Mouse (Mus musculus): ENCODE data around the gene Dppa5a.
"Not testable (repeated sequence)": the region's sequence is repeated elsewhere in the genome, so short reads cannot be mapped to it uniquely, and the experiment has no call there.

Dppa5a gene

DNA sequence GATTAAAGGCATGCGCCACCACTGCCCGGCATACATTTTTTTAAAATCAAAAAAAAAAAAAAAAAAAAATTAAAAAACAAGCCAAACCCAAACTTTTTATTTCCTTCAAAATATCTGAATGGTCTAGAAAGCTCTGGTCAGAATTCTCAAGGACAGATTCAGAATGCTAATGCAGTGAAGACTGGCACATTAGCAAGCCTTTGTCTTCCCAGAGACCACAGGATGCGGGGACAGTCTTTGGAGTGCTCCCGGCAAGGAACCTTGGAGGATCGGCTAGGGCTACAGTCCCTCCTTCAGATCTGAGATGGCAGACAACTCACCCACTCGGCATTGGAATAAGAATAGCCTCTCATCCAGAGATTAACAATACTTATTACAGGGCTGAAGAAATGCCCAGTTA lies 3.3 kb downstream of the Dppa5a start:
- DNase-seq, result no peak

- no peak for DNase-seq
These were observed 4.6 kb downstream of the Dppa5a start for GRCm38 (mm10) chr9:78363374-78363773.

- no peak for DNase-seq
These were observed 7.5 kb downstream of the Dppa5a start for GRCm38 (mm10) chr9:78360484-78360872.

DNA sequence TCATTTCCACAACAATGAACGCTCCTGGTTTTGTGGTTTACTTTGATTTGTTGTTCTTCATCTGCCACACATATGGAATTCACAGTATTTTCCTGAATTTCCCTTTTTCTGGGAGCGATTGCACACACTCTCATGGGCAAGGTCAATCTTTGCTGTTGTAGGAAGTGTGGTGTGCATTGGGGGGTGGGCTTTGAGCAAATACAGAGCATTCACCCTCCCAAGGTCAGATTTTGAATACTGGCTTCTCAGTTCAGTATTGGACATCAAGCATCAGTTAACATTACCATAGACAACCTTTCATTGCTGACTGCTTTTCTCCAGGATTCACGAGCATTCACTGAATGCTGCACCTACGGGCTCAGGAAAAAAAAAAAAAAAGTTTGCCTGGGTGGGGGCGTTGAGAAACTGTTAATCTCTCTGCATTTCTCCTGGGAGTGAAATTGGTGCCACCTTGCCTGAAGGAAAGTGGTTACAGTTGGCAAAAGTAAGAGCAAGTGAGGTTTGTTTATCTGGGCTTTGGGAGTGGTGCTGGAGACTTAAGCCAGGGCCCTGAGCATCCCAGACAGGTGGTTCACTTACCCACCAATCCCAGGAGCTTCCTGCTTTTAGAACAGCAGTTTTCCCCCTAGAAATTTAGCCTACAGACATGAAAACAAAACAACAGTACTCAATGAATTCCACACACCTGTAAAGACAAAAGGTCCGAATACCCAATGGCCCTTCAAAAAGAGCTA lies 8.1 kb downstream of the Dppa5a start:
- DNase-seq, result no peak

DNA sequence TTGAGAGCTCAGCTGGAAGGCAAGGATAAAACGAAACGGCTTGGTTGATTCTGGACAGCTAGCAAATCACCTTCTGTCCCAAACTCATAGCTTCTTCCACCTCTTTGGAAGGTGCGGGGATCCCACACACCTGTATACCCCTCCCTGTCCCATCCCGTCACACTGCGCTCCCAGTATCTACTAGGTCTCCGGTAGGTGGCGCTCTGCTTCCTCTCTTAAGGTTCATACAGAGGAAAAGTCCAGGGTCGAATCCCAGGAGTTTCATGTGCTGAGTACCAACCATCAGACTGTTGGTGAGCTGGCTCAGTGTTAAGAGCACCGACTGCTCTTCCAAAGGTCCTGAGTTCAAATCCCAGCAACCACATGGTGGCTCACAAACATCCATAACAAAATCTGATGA lies 9.9 kb downstream of the Dppa5a start:
- peak; percentile 83 for DNase-seq

DNA sequence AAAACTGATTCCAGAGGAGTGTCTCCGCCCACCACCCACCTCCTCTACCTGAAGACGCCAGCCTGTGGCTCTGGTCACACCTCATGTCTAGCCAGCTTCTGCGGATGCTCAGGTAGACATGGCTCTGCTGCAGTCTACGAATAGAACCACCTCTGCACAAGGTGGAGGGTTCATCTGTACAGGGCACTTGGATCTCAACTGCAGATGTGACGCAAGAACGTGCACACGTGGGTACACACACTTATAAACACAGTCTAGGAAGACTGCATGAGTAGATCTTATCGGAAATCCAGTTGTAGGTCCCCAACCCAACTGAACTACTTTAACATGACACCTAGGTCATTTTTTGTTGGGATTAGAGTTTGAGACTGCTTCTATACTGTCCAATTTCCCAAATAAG lies 12.4 kb downstream of the Dppa5a start, which contains the start of gene Gsta2:
Gene Gsta2, minus strand, starts transcription at position 178 of the 400 bp plus-strand sequence.
- DNase-seq, result no peak

GRCm38 (mm10) chr9:78354665-78355578 lies 13.1 kb downstream of the Dppa5a start:
- no peak for DNase-seq

DNA sequence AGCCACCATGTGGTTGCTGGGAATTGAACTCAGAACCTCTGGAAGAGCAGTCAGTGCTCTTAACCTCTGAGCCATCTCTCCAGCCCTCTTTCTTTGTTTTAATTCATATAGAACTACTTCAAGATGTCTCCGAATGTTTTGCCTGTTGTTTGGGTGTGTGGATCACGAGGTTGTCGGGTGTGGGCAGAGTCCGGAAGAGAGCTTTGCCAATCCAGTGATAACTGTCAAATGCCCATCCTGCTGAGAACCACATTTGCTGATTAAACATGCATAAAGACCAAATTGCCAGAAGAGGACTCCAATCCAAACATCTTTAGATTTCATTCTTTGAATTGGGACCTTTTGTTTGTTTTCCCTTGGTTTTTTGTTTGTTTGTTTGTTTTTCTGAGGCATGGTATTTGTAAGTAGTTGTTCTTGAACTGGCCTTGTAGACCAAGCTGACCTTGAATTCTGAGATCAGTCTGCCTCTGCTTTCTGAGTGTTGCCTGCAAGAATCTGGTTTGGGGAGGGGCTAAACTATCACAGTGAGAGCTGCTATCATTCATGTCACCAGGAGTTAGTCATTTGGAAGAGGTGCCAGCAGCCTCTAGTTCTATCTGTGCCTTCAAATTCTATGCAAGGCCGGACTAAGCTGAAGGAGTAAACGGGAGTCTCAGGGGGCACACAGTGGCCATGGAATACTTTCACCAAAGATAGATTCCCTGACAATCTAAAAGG lies 16.3 kb downstream of the Dppa5a start:
- no peak for DNase-seq

DNA sequence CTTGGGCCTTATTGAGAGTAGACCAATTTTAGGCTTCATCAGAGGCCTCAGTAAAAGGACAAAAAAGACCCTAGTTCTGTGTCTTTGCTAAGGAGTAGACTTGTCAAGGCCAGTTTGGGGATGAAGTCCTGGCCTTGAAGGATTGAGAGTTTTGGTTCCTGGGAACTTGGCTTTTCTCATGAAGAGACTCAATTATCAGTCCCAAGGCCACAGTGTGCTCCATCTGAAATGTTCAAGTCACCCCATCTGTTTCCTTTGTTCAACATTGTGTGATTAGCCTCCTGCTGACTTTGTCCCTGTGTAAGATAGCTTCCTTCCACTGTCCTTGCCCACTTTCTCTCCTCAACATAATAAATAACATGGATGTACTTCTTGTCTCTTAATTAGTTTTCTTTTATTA lies 18.0 kb downstream of the Dppa5a start:
- not testable (repeated sequence) for DNase-seq

- not testable (repeated sequence) for DNase-seq
These were observed 18.8 kb downstream of the Dppa5a start for GRCm38 (mm10) chr9:78349141-78349540.

DNA sequence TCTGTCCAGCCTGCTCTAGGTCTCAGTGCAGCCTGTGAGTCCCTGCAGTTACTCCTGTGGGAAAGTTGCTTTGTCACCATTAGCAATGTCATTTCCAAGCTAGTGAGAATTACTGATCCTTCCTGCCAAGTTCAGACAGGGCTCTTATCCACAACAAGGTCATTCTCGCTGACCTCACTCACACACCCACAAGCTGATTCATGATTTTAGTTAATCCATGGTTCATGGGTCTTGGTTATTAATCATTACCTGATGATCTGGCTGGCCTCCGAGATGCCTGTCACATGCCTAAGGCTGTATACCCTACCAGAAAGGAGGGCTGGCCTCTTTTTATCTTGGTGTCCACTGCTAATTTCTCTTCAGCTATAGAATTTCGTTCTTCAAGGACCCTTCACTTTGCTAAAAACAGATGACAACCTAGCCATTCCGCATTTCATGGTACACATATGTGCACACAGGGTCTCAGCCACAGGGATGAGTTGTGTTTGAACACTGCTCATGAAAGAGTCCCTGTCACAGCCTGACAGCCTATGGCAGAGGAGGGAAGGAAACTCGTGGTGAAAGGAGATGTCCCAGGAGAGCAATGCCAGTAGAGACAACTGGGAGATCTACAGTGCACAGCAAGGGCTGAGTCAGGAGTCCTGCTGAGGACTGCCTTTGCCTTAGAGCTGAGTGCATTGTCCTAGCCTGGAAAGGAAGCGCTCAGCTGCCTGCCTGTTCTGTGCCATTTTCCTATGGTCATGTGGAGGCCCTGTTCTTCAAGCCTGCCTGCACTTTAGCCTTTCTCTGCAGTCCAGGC lies 19.6 kb downstream of the Dppa5a start:
- not testable (repeated sequence) for DNase-seq

- DNase-seq, result no peak
These were observed 21.0 kb downstream of the Dppa5a start for GRCm38 (mm10) chr9:78347004-78347403.

DNA sequence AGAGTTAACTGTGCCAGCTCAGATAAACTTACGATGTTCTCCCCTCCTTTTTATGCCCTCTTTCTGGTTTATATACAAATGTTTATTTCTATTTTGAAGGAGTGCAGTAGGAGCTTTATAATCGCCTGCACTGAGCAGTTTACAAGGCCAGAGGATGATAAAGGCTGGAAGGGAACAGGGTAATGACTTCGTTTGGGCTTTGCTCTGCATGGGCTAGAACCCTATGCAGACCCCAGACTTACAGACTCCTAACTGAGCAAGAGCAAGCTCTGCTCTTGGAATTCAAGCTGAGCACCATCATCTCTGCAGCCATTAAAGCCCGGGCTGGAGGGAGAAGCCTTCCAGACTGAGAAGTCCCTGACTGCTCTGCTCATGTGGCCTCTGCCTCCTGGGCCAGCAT lies 22.7 kb downstream of the Dppa5a start:
- DNase-seq, result not testable (repeated sequence)

DNA sequence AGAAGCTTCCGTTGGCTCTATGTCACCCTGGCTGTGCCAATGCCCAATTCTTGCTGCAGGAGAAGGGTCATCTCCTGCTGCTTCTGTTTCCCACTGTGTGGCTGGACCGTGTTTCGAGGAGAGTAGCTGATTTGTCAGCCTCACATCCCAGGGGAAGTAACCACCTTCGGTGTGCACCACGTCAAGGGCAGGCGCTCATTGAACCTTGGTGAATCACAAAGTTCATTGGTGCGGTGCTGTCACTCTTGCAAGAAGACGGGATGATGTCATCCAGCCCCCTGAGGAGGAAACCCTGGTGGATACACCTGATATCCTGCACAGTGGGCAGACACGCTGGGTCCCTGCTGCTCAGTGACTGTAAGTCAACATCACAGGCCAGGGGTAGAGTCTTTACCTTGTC lies 24.9 kb downstream of the Dppa5a start:
- not testable (repeated sequence) for DNase-seq

DNA sequence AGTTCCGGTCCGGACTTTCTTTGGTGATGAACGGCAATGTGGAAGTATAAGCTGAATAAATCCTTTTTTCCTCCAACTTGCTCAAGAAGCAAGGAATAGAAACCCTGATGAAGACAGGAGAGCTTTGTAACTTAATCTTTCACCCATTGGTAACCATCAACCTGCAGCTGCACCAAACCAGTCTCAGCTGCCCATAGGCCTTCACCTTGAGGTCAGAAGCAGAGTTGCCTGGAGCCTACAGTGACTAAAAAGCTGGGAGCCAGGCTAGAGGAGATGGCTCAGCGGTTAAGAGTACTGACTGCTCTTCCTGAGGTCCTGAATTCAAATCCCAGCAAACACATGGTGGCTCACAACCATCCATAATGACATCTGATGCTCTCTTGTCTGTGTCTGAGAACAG lies 25.5 kb downstream of the Dppa5a start:
- DNase-seq, result not testable (repeated sequence)

DNA sequence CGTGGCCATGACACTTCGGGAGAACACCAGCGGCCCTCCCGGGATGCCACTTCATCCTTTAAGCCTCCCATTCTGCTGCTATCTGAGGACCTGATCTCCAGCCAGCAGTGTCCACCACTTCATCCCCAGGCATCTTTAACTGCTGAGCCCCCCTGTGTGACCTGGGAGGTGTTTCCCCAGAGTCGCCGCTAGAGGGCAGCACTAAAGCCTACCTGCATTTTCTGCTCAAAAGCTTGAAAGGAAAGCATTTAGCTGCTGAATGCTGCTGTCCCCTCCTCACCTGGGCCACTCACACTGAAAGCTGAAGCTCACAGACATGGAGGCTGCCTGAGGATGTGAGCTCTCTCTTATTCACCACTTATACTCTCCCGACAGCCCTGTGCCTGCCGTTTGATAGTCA lies 27.7 kb downstream of the Dppa5a start:
- peak; percentile 65 for DNase-seq

- peak; percentile 51 for DNase-seq
These were observed 30.9 kb downstream of the Dppa5a start for GRCm38 (mm10) chr9:78337050-78337449.

- not testable (repeated sequence) for DNase-seq
These were observed 40.7 kb downstream of the Dppa5a start, which contains the start of gene Omt2b for GRCm38 (mm10) chr9:78327289-78327688. Omt2b (plus strand) TSS chr9:78327589.

DNA sequence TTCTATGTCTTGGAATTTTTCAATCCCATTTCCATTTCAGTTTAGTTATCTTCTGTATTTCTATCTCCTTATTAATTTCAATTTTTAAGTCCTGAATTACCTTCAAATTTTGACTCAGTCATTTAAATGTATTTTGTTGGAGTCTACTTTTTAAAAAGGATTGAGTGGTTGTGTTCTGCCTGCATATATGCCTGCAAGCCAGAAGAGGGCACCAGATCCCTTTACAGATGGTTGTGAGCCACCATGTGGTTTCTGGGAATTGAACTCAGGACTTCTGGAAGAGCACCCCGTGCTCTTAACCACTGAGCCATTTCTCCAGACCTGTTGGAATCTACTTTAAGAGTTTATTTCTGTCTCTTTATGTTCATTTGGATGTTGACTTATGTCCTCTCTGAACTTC lies 48.5 kb downstream of the Dppa5a start:
- DNase-seq, result peak; percentile 2

Measured in retina, postnatal 1 day (tissue).